Mouse (Mus musculus): ENCODE measurements around the gene Zfp219. TPM values are rescaled to one million over a fixed set of nuclear protein-coding genes. Genes with fewer than 3 reads are reported as not detected.

Zfp219 gene
- total and polyA plus RNA-seq, 3 experiments = 26.8 to 42.0 (median 30.0) TPM

DNA sequence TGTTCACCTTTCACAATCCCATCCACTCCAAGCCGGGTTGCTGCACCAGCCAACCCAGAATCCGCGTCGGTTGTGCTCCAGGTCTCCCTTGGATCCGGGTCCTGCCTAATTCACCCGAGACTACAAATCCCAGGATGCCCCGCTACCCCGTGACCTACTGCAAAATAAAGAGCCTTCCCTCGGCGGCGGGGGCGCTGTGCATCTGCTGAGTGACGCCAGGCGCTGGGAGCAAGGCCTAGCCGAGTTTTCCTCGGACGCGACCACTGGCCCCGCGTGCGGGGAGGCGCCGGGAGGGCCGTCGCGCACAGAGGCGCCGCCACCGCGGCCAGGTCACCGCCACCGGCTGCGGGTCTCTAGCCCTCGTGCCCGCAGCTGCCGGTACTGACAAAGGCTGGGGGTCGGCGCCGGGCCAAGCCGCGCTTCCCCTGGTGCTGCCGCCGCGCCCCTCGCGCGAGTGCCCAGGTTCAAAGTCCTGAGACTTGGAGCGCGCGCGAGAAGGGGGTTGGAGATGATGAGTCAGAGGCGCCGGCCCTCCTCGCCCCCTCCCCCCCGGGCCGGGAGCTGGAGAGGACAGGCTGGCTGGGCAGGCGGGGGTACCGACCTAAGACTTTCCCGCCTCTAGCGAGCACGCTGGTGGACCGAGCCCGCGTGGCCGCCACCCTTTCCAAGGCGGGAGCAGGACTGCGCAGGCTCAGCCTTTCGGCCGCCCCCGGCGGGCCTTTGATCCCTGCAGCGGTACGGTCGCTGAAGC lies 768 bp downstream of the Zfp219 start:
- no peaks in the 10 kb centered on the region for H3K27me3 ChIP-seq (ENCODE audit: control insufficient read depth, insufficient read depth, low read length)
- peak overlapping the region; percentile 99 for H3K27ac ChIP-seq
- no peaks in the 10 kb centered on the region; the same call in 1 of the 2 replicates for H3K36me3 ChIP-seq (ENCODE audit: control insufficient read depth, insufficient read depth, low read length)
- TF ChIP-seq POLR2A (IDR thresholded peaks at IDR 0.05; ENCODE audit: insufficient read depth, low read depth, low read length) (peak; percentile 71), EP300 (IDR thresholded peaks at IDR 0.05; ENCODE audit: insufficient read depth, low read depth, low read length) (no peak), CTCF (IDR thresholded peaks at IDR 0.05) (peak; percentile 69)
- peak overlapping the region; percentile 83 for H3K9ac ChIP-seq (ENCODE audit: low read depth, low read length)
- under 1% methylated on average over 74 of the region's 74 CpGs for WGBS
- H3K4me1 ChIP-seq (ENCODE audit: control insufficient read depth, insufficient read depth, low read length) = peaks cover 14% of the 10 kb centered on the region
- DNase-seq = peak; percentile 95 to 98
- H3K79me2 ChIP-seq (replicated peaks; ENCODE audit: control insufficient read depth, insufficient read depth, low read length) = no peaks in the 10 kb centered on the region
- H3K4me3 ChIP-seq = peak overlapping the region; percentile 71
- intact Hi-C loops (cut with DNase I) = loop anchor here (1.0 to 10.0 kb wide), 3 partner anchors 10 to 255 kb away; partner anchors contain the start of genes Hnrnpc, Rab2b and Tox4

DNA sequence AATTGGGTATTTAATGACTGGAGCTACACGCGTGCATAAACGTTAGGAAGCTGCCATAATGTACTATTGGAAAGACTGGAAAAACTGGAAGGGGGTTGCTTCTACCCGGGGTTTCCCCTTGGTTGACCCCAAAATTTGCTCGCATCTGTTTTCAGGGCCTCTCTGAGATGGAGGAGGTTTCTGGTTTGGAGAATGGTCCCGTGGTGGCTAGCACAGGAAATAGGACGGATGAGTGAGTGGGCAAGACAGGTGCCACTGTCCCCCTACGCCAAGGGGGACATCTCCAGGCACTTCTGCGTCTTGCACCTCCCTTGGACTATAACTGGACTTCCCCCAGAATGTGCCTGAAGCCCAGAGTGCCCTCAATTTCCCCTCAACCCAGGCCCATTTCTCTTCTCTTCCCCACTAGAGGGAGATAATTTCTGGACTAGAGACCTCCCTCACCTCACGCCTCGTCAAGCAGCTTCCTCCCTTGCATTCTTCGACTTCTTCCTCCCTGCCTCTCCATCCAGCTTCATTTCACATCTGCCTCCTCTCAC lies 1.4 kb downstream of the Zfp219 start:
- 28% methylated on average over 12 of the region's 12 CpGs for WGBS
- no peak for DNase-seq
- H3K36me3 ChIP-seq (ENCODE audit: control insufficient read depth, insufficient read depth, low read length) = no peaks in the 10 kb centered on the region; the same call in 1 of the 2 replicates
- peak overlapping the region; percentile 71 for H3K4me3 ChIP-seq
- peak overlapping the region; percentile 71 for H3K9ac ChIP-seq (ENCODE audit: low read depth, low read length)
- peak overlapping the region; percentile 99 for H3K27ac ChIP-seq
- H3K79me2 ChIP-seq (replicated peaks; ENCODE audit: control insufficient read depth, insufficient read depth, low read length) = no peaks in the 10 kb centered on the region
- H3K27me3 ChIP-seq (ENCODE audit: control insufficient read depth, insufficient read depth, low read length) = no peaks in the 10 kb centered on the region
- intact Hi-C loops (cut with DNase I) = loop anchor here (5.0 to 10.0 kb wide), 2 partner anchors 83 to 256 kb away; partner anchors contain the start of genes Hnrnpc, Rab2b and Tox4
- peaks cover 14% of the 10 kb centered on the region for H3K4me1 ChIP-seq (ENCODE audit: control insufficient read depth, insufficient read depth, low read length)
- TF ChIP-seq POLR2A (IDR thresholded peaks at IDR 0.05; ENCODE audit: insufficient read depth, low read depth, low read length) = no peak
- TF ChIP-seq CTCF (IDR thresholded peaks at IDR 0.05) = peak; percentile 59; the same call in 1 of the 2 replicates
- 0 out of 2 replicates have a peak, but pooled peaks have one; percentile 3 for TF ChIP-seq EP300 (IDR thresholded peaks at IDR 0.05; ENCODE audit: insufficient read depth, low read depth, low read length)

DNA sequence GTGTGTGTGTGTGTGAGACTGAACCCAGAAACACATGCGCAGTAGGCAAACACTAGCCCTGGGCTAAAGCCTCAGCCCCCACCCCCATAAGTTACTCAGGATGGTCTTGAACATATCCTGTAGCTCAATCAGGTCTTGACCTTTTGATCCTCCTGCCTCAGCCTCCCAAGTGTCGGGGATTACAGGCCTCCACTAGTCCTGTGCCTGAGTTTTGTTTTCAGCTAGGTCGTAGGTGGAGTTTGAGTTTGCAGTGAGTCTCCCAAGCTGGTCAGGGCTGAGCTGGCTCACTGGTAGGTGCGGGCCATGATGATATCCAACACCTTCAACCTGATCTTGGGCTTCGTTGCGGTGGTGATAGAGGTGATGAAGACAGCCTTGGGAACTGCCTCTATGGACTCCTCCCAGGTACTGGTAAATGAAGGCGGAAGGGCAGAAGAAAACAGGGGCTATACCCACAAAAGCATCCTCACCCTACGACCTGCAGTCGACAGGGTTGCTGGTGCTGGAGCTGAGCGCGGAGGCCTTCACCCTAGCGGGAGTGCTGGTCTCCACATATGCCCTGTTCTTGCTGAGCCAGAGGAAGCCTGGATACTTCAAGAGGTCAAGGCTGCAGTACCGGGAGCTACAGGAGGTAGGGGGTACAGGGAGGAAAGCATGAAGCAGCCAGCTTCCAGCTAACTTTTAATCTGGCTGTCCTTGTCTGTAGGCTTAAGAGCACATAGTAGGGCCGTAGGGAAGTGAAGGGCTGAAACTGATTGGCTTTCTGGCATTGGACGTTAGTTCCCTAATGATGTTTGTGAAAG lies 2.1 kb downstream of the Zfp219 start:
- WGBS = 89% methylated on average over 15 of the region's 15 CpGs
- H3K36me3 ChIP-seq (ENCODE audit: control insufficient read depth, insufficient read depth, low read length) = no peaks in the 10 kb centered on the region; the same call in 1 of the 2 replicates
- H3K27ac ChIP-seq = peak overlapping the region; percentile 99
- intact Hi-C loops (cut with DNase I) = loop anchor here (5.0 to 10.0 kb wide), 2 partner anchors 84 to 256 kb away; partner anchors contain the start of genes Hnrnpc, Rab2b and Tox4
- TF ChIP-seq CTCF (IDR thresholded peaks at IDR 0.05) (no peak), EP300 (IDR thresholded peaks at IDR 0.05; ENCODE audit: insufficient read depth, low read depth, low read length) (no peak), POLR2A (IDR thresholded peaks at IDR 0.05; ENCODE audit: insufficient read depth, low read depth, low read length) (no peak)
- peaks cover 14% of the 10 kb centered on the region for H3K4me1 ChIP-seq (ENCODE audit: control insufficient read depth, insufficient read depth, low read length)
- H3K9ac ChIP-seq (ENCODE audit: low read depth, low read length) = no peak overlapping the region
- no peak for DNase-seq
- no peaks in the 10 kb centered on the region for H3K79me2 ChIP-seq (replicated peaks; ENCODE audit: control insufficient read depth, insufficient read depth, low read length)
- H3K27me3 ChIP-seq (ENCODE audit: control insufficient read depth, insufficient read depth, low read length) = no peaks in the 10 kb centered on the region
- no peak overlapping the region for H3K4me3 ChIP-seq

DNA sequence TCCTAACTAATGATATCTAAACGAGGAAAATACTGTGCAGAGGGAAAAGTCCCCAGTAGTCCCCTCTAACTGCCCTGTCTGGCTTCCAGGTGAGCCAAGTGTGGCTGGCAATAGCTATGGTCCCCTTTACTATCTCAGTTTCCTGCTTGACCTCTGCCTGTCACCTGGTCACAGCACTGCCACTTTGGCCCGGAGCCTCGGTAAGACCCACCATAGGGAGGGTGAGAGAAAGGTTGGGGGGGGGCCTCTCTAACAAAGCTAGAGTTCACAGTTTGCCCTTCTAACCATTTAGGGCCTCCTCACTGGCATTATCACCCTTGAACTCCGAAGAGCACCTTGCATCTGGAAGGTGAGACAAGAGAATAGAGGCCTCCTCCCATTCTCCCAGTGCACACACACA lies 2.9 kb downstream of the Zfp219 start:
- no peak for DNase-seq
- no peak overlapping the region for H3K9ac ChIP-seq (ENCODE audit: low read depth, low read length)
- no peaks in the 10 kb centered on the region for H3K79me2 ChIP-seq (replicated peaks; ENCODE audit: control insufficient read depth, insufficient read depth, low read length)
- TF ChIP-seq POLR2A (IDR thresholded peaks at IDR 0.05; ENCODE audit: insufficient read depth, low read depth, low read length) (no peak), EP300 (IDR thresholded peaks at IDR 0.05; ENCODE audit: insufficient read depth, low read depth, low read length) (no peak), CTCF (IDR thresholded peaks at IDR 0.05) (no peak)
- 75% methylated on average over 4 of the region's 4 CpGs for WGBS
- H3K27ac ChIP-seq = no peak overlapping the region
- no peaks in the 10 kb centered on the region for H3K27me3 ChIP-seq (ENCODE audit: control insufficient read depth, insufficient read depth, low read length)
- H3K4me1 ChIP-seq (ENCODE audit: control insufficient read depth, insufficient read depth, low read length) = peaks cover 11% of the 10 kb centered on the region
- H3K4me3 ChIP-seq = no peak overlapping the region
- no peaks in the 10 kb centered on the region; the same call in 1 of the 2 replicates for H3K36me3 ChIP-seq (ENCODE audit: control insufficient read depth, insufficient read depth, low read length)
- intact Hi-C loops (cut with DNase I) = loop anchor here (5.0 to 10.0 kb wide), 2 partner anchors 85 to 257 kb away; partner anchors contain the start of genes Hnrnpc, Rab2b and Tox4

DNA sequence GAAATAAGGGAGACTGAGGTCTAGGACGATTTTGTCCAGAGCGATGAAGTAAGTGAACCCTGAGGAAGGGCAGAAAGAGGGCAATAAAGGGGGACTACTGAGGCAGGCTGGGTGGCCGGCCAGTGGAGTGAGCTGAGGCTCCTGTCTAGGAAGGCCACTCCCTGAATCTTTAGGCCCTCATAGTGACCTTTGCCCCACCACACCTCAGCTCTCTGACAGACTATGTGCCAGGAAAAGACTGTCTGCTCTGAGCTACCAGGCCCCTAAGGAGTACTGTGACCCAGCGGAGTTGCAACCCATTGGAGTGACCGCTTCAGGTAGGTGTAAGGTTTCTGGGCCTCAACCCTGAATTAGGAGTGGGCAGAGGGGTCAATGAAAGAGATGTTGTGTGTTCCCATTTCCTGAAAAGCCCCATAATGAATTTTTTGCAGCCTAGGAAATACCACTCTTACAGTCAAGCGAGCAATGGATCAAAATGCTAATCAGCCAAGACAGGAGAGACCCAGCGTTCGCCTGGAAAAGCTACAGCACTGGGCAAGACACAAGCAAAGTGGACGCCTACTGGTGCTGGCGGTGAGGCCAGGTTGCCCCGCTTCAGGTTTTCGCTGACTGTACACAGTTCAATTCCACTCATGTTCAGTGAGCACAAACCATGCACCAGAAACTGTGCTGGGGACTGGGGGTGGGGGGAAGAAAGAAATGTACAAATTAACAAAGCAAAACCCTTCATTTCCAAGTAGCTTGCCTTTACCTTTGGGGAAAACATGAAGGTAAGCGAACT lies 3.7 kb downstream of the Zfp219 start:
- Histone ChIP-seq H3K36me3 (ENCODE audit: control insufficient read depth, insufficient read depth, low read length) (no peaks in the 10 kb centered on the region; the same call in 1 of the 2 replicates), H3K9ac (ENCODE audit: low read depth, low read length) (no peak overlapping the region), H3K79me2 (replicated peaks; ENCODE audit: control insufficient read depth, insufficient read depth, low read length) (no peaks in the 10 kb centered on the region), H3K27ac (no peak overlapping the region), H3K27me3 (ENCODE audit: control insufficient read depth, insufficient read depth, low read length) (no peaks in the 10 kb centered on the region), H3K4me3 (no peak overlapping the region), H3K4me1 (ENCODE audit: control insufficient read depth, insufficient read depth, low read length) (peaks cover 9% of the 10 kb centered on the region)
- intact Hi-C loops (cut with DNase I) = loop anchor here (5.0 to 10.0 kb wide), 2 partner anchors 85 to 258 kb away; partner anchors contain the start of genes Hnrnpc, Rab2b and Tox4
- TF ChIP-seq POLR2A (IDR thresholded peaks at IDR 0.05; ENCODE audit: insufficient read depth, low read depth, low read length) (no peak), EP300 (IDR thresholded peaks at IDR 0.05; ENCODE audit: insufficient read depth, low read depth, low read length) (no peak), CTCF (IDR thresholded peaks at IDR 0.05) (no peak)
- no peak for DNase-seq
- WGBS = 89% methylated on average over 13 of the region's 13 CpGs
